Mouse (Mus musculus) heart, embryonic 13.5 days (tissue): ENCODE data around the gene 1810010H24Rik. TPM values are rescaled to one million over a fixed set of nuclear protein-coding genes. Genes with fewer than 3 reads are reported as not detected.

Experiments
- ATAC-seq: fragments of 200-750 bp; cut with Nextera tagmentation; 2 replicates; pipeline ENCODE4 v1.8.0; 2017; ENCODE audit warnings: moderate TSS enrichment; ENCODE audit not compliant: insufficient number of reproducible peaks, low FRiP score, low TSS enrichment; ENCODE audit errors: extremely low read depth
- H3K27ac ChIP-seq: fragments of 300-500 bp; sonication (generic); replicated peaks from 2 replicates; pipeline ENCODE4 v1.5.1; 2015; ENCODE audit warnings: moderate library complexity, mild to moderate bottlenecking, inconsistent platforms
- H3K27me3 ChIP-seq: fragments of 300-500 bp; sonication (generic); replicated peaks from 2 replicates; pipeline ENCODE4 v1.6.1; 2015; ENCODE audit warnings: mild to moderate bottlenecking, inconsistent platforms
- H3K36me3 ChIP-seq: fragments of 300-500 bp; sonication (generic); 2 replicates; pipeline ENCODE4 v1.6.1; 2015; ENCODE audit warnings: mild to moderate bottlenecking, inconsistent platforms
- H3K4me1 ChIP-seq: fragments of 300-500 bp; sonication (generic); 2 replicates; pipeline ENCODE4 v1.6.1; 2015; ENCODE audit warnings: inconsistent platforms
- H3K4me2 ChIP-seq: fragments of 300-500 bp; sonication (generic); 2 replicates; pipeline ENCODE4 v1.6.1; 2015; ENCODE audit warnings: inconsistent platforms, mild to moderate bottlenecking, moderate library complexity
- H3K4me3 ChIP-seq: fragments of 300-500 bp; sonication (generic); 2 replicates; pipeline ENCODE4 v1.5.1; 2015; ENCODE audit warnings: moderate library complexity, mild to moderate bottlenecking, inconsistent platforms
- H3K9ac ChIP-seq: fragments of 300-500 bp; sonication (generic); 2 replicates; pipeline ENCODE4 v1.6.1; 2015; ENCODE audit warnings: inconsistent platforms, mild to moderate bottlenecking, moderate library complexity
- H3K9me3 ChIP-seq: fragments of 300-500 bp; sonication (generic); 2 replicates; pipeline ENCODE4 v1.6.1; 2016; ENCODE audit warnings: inconsistent platforms
- WGBS: fragments of 180-500 bp; shearing (Covaris S2); methylation state at CpG from one replicate; pipeline ENCODE4 v1.1.7; 2015; ENCODE audit warnings: mixed read lengths; 5-methylcytosine and 5-hydroxymethylcytosine counted together
- polyA plus RNA-seq: library from polyadenylated mRNA; unstranded; fragments of >200 nt; fragmentation: Nextera tagmentation; extraction: Ambion mirVana; gene quantifications from 2 replicates; pipeline ENCODE4 v1.2.1, GENCODE M21; 2015

The 1810010H24Rik gene
- polyA plus RNA-seq, 1 experiment from 2014 or later: 1.9 TPM

GRCm38 (mm10) chr11:106998651-106999150, 26.8 kb upstream of the 1810010H24Rik start:
- ATAC-seq: peak; percentile 11; the same call in 1 of the 2 replicates
- H3K27me3 ChIP-seq: no peaks in the 10 kb centered on the region
- H3K9me3 ChIP-seq: no peaks in the 10 kb centered on the region
- H3K4me3 ChIP-seq: peak overlapping the region; percentile 91
- peaks cover 36% of the 10 kb centered on the region for H3K36me3 ChIP-seq
- H3K4me1 ChIP-seq: peaks cover 37% of the 10 kb centered on the region
- WGBS: under 1% methylated on average over 25 of the region's 26 CpGs
- peak overlapping the region; percentile 95 for H3K9ac ChIP-seq
- peak overlapping the region; percentile 76 for H3K4me2 ChIP-seq
- peak overlapping the region; percentile 94 for H3K27ac ChIP-seq

GRCm38 (mm10) chr11:106999151-106999948, 26.1 kb upstream of the 1810010H24Rik start, which contains the start of gene Kpna2:
Gene Kpna2, minus strand, starts transcription at chr11:106999541.
- H3K9ac ChIP-seq: peak within 1 kb of the TSS; percentile 95
- peak within 1 kb of the TSS; percentile 91 for H3K4me3 ChIP-seq
- no peaks in the 10 kb centered on the region for H3K27me3 ChIP-seq
- H3K4me1 ChIP-seq: peaks cover 32% of the 10 kb centered on the region
- peaks cover 31% of the 10 kb centered on the region for H3K36me3 ChIP-seq
- H3K27ac ChIP-seq: peak within 1 kb of the TSS; percentile 94
- H3K4me2 ChIP-seq: peak within 1 kb of the TSS; percentile 76
- ATAC-seq: peak; percentile 74
- WGBS: under 1% methylated on average over 61 of the region's 62 CpGs
- no peaks in the 10 kb centered on the region for H3K9me3 ChIP-seq

- peaks cover 25% of the 10 kb centered on the region for H3K4me1 ChIP-seq
- no peaks in the 10 kb centered on the region for H3K9me3 ChIP-seq
- peak overlapping the region; percentile 76 for H3K4me2 ChIP-seq
- peaks cover 24% of the 10 kb centered on the region for H3K36me3 ChIP-seq
- peak overlapping the region; percentile 86 for H3K27ac ChIP-seq
- ATAC-seq: no peak
- peak overlapping the region; percentile 86 for H3K9ac ChIP-seq
- peak overlapping the region; percentile 91 for H3K4me3 ChIP-seq
- 78% methylated on average over 9 of the region's 9 CpGs for WGBS
- no peaks in the 10 kb centered on the region for H3K27me3 ChIP-seq
Measured at GRCm38 (mm10) chr11:106999949-107000513, 25.4 kb upstream of the 1810010H24Rik start.

- H3K36me3 ChIP-seq: peaks cover 4% of the 10 kb centered on the region
- no peaks in the 10 kb centered on the region for H3K9me3 ChIP-seq
- 48% methylated on average over 8 of the region's 8 CpGs for WGBS
- 0 out of 2 replicates have a peak overlapping the region, but pooled peaks have one; percentile 1 for H3K27ac ChIP-seq
- no peak for ATAC-seq
- no peak overlapping the region for H3K4me2 ChIP-seq
- H3K4me3 ChIP-seq: no peak overlapping the region
- peaks cover 5% of the 10 kb centered on the region for H3K4me1 ChIP-seq
- no peak overlapping the region for H3K9ac ChIP-seq
- H3K27me3 ChIP-seq: no peaks in the 10 kb centered on the region
Measured at GRCm38 (mm10) chr11:107001760-107002675, 23.5 kb upstream of the 1810010H24Rik start.

GRCm38 (mm10) chr11:107005538-107005937, 19.9 kb upstream of the 1810010H24Rik start:
- no peak for ATAC-seq
- Histone ChIP-seq H3K4me1 (no peaks in the 10 kb centered on the region), H3K36me3 (no peaks in the 10 kb centered on the region), H3K4me2 (no peak overlapping the region), H3K9me3 (no peaks in the 10 kb centered on the region), H3K9ac (no peak overlapping the region), H3K27me3 (no peaks in the 10 kb centered on the region), H3K4me3 (no peak overlapping the region), H3K27ac (no peak overlapping the region)
- 90% methylated on average over 1 of the region's 1 CpGs for WGBS

GRCm38 (mm10) chr11:107010447-107010846, 15.0 kb upstream of the 1810010H24Rik start:
- H3K27ac ChIP-seq: no peak overlapping the region
- no peak for ATAC-seq
- H3K4me2 ChIP-seq: no peak overlapping the region
- 96% methylated on average over 3 of the region's 3 CpGs for WGBS
- no peaks in the 10 kb centered on the region for H3K36me3 ChIP-seq
- no peaks in the 10 kb centered on the region for H3K27me3 ChIP-seq
- peaks cover 3% of the 10 kb centered on the region; the same call in 1 of the 2 replicates for H3K9me3 ChIP-seq
- no peak overlapping the region for H3K4me3 ChIP-seq
- H3K9ac ChIP-seq: no peak overlapping the region
- H3K4me1 ChIP-seq: peaks cover 9% of the 10 kb centered on the region

DNA sequence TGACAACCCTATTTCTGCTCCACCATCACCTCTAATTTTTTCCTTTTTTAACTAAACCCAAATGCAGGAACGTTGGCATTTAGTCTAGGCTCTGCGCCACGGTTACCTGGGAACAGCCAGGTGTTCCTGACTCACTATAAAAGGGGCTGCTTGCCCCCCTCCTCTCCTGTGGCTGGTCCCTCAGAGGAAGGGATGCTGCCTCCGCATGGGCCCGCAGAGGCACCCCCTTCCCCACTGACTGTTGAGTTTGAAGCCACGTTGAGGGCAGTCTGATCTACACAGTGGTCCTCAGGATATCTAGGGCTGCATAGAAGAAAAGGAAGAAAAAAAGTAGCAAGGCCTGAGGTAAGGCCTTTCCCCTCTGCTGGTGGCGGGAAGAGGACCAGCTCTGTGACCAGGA, 14.3 kb upstream of the 1810010H24Rik start:
- no peak for ATAC-seq

GRCm38 (mm10) chr11:107011669-107012323, 13.7 kb upstream of the 1810010H24Rik start:
- no peaks in the 10 kb centered on the region for H3K27me3 ChIP-seq
- H3K9ac ChIP-seq: peak overlapping the region; percentile 89
- H3K9me3 ChIP-seq: peaks cover 3% of the 10 kb centered on the region; the same call in 1 of the 2 replicates
- H3K4me2 ChIP-seq: peak overlapping the region; percentile 73
- 33% methylated on average over 18 of the region's 18 CpGs for WGBS
- H3K4me1 ChIP-seq: peaks cover 9% of the 10 kb centered on the region
- no peak for ATAC-seq
- peak overlapping the region; percentile 96 for H3K27ac ChIP-seq
- H3K36me3 ChIP-seq: no peaks in the 10 kb centered on the region
- H3K4me3 ChIP-seq: peak overlapping the region; percentile 66

More for the DNA sequence above, 14.3 kb upstream of the 1810010H24Rik start:
- no peaks in the 10 kb centered on the region for H3K27me3 ChIP-seq
- no peaks in the 10 kb centered on the region for H3K36me3 ChIP-seq
- WGBS: 69% methylated on average over 7 of the region's 7 CpGs
- no peak overlapping the region; the same call in 1 of the 2 replicates for H3K9ac ChIP-seq
- H3K9me3 ChIP-seq: peaks cover 3% of the 10 kb centered on the region; the same call in 1 of the 2 replicates
- H3K4me3 ChIP-seq: no peak overlapping the region
- peak overlapping the region; percentile 96; the same call in 1 of the 2 replicates for H3K27ac ChIP-seq
- H3K4me2 ChIP-seq: peak overlapping the region; percentile 73; the same call in 1 of the 2 replicates
- peaks cover 9% of the 10 kb centered on the region for H3K4me1 ChIP-seq

DNA sequence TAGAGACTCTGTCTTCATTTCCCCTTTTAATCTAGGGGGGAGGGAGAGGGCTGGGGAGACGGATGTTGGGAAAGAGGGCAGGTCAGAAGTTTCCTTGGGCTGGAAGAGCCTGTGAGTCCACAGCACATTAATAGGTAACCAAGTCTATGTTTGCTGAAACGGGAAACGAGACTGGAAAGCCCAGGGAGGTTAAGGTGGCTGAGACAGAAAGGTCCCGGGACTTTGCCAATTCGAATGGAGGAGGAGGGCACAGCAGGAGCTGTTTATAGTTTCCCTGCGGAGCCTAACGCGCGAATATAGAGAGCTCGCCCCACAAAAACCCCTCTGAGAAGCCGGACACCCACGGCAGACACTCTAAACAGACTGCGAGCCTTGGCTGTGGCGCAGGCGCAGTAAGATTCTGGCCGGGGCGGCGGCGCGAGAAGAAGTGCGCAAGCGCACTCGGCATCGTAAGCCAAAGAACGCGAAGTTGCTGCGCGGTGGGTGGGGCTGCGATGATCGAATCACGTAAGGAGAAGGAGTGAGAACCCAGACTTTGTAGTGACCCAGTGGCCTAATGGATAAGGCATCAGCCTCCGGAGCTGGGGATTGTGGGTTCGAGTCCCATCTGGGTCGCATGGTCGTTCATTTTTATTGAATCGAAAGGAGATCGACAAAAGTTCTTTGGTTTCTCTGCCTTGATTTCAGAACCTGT, 13.0 kb upstream of the 1810010H24Rik start:
- peak overlapping the region; percentile 73 for H3K4me2 ChIP-seq
- under 1% methylated on average over 37 of the region's 37 CpGs for WGBS

More for the DNA sequence above, 13.0 kb upstream of the 1810010H24Rik start:
- Histone ChIP-seq H3K27me3 (no peaks in the 10 kb centered on the region), H3K9me3 (peaks cover 3% of the 10 kb centered on the region; the same call in 1 of the 2 replicates), H3K9ac (peak overlapping the region; percentile 89), H3K4me1 (peaks cover 9% of the 10 kb centered on the region), H3K36me3 (no peaks in the 10 kb centered on the region), H3K4me3 (peak overlapping the region; percentile 66), H3K27ac (peak overlapping the region; percentile 96)
- ATAC-seq: peak; percentile 89
